Mouse (Mus musculus): ENCODE measurements around the gene Arhgap17.

DNA sequence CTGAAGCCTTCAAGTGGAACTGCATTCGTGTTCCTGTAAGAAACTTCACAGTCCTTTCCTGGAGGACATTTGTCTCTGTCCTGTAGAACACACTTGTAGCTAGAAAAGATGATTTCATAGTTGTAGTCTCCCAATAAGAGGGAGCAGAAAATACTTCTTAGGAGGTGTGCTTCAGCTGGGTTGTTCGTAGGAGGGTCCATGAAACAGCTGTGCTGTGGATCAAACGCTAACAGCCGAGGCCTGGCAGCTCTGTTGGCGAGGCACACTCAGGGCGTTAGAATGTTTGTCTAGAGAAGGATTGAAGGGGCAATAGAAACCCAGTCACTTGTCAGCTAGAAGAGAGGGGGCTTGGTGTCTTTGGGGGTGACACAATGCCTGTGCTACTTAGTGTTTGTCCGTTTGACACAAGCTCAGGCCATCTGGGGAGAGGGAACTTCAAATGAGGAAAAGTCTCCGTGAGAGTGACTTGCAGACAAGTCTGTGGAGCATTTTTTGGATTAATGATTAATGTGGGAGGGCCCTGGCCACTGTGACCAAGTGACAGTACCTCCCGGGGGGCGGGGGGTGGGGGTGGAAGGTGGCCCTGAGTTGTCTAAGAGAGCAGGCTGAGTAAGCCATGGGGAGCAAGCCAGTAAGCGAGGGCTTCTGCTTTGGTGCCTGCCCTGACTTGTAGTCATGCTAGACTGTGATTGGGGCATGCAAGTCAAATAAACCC is 16.1 kb upstream of the Arhgap17 start:
- TF ChIP-seq EP300 (IDR thresholded peaks at IDR 0.05; ENCODE audit: low read depth) = no peak
- no peak for TF ChIP-seq CTCF (IDR thresholded peaks at IDR 0.05; ENCODE audit: low read depth)

All from liver, postnatal 0 days (tissue).